Mouse (Mus musculus) adrenal gland, postnatal 0 days (tissue): ENCODE measurements around the gene Pgghg. TPM values are rescaled to one million over a fixed set of nuclear protein-coding genes. Genes with fewer than 3 reads are reported as not detected.

Experiments
- polyA plus RNA-seq: library from polyadenylated mRNA; unstranded; fragments of >200 nt; fragmentation: Nextera tagmentation; extraction: Ambion mirVana; gene quantifications from 2 replicates; pipeline ENCODE4 v1.2.1, GENCODE M21; 2015

The Pgghg gene
- 19.7 and 28.7 TPM in 2 replicates for polyA plus RNA-seq

DNA sequence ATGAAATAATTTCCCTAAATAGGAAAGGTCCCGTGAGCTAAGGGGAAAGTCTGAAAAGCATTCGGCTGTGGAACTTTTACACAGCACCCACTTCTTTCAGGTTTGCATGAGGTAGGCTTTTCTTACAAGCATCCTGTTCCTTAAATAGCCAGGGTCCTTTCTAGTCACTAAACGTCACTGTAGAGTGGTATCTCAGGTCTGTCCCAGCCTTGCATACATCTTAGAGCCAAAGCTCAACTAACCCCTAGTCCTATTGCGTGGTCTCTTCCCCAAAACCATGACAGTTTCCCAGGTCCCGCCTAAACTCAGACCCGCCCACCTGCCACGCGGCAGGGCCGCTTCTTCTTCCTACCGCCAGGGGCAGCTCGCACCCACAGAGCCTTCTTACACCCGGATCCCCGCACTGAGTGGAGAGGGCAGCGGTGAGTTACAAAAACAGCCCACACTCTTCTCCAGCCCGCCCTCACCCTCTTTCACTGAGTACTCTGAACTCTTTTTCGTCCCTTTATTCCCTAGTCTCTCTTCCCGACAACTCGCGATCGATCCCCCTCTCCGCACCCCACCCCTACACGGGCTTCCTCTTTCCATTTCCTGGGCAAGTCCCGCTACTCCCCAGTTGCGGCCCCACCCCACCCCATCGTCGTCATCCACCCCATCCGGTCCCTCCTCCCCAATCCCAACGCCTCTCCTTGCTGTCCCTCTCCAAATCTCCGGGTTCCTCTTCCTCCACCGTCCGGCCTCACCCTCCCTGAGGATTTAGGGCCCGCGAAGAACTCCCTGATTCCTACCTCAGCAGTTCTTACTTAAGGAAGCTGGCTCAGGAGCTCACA is at the start of gene Pgghg:
TSS of gene Pgghg (plus strand) at position 170 of the 830 bp plus-strand sequence.

GRCm38 (mm10) chr7:140900220-140900619 is 41.0 kb upstream of the Pgghg start, which contains the start of gene Cox8b:
Gene Cox8b, minus strand, starts transcription at chr7:140900446.

DNA sequence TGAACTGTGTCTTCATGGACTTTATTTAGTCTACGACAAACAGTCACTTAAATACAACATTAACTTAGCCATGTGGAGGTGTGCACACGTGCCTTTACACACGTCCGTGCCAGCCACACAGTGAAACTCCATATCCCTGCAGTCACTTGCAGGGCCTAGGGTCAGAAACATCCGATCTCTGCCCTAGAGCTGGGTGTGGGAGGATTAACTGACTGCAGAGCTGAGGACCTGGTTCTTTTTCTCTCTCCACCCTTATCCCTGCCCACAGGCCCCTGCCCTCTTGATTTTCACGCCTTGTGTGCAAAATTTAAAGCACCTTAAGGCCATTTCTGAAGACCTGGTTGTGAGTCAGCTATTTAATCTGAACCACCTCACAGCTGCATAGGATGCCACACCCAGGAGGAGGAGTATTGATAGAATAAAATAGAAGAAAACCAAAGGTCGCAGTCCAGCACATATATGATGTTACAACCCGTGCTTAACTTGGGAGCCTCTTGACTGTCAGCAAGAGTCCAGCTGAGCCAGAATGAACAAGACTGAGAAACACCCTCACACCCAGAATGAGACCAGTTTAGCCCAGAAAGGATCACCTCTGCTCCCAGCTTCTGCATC is 20.7 kb upstream of the Pgghg start, which contains the start of gene Nlrp6:
TSS of gene Nlrp6 (plus strand) at position 485 of the 612 bp plus-strand sequence.

DNA sequence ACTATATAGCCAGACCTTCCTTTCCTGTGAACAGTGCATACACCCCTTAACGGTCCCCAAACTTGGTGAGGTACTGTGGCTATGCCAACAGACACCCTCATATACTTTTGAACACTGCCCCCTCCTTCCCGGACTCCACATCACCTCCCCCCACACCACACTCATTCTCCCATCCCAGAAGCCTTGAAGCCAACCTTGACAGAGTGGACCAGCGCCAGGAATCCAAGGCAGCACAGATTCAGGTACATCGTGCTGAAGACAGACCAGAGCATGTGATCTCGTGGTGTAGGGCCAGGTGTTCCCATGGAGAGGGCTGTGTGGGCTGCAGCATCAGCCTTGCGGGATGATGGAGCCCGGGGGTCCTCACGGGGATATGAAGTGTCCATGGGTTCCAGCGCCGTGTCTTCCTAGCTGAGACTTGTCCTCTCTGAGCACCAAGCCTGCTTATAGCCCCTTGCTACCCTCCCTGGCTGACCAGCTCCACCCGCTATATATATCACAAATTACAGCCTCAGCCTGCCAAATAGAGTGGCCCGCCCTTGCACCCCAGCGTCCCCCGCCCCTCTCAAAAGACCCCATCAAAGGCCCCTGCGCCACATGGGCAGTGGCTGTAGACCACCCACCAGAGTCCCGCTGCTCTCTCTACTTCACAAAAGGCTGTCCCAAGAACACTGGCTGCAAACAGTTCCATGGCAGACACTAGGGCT is 8.8 kb downstream of the Pgghg start, which contains the start of gene Ifitm5:
TSS of gene Ifitm5 (minus strand) at position 468 of the 707 bp plus-strand sequence.

DNA sequence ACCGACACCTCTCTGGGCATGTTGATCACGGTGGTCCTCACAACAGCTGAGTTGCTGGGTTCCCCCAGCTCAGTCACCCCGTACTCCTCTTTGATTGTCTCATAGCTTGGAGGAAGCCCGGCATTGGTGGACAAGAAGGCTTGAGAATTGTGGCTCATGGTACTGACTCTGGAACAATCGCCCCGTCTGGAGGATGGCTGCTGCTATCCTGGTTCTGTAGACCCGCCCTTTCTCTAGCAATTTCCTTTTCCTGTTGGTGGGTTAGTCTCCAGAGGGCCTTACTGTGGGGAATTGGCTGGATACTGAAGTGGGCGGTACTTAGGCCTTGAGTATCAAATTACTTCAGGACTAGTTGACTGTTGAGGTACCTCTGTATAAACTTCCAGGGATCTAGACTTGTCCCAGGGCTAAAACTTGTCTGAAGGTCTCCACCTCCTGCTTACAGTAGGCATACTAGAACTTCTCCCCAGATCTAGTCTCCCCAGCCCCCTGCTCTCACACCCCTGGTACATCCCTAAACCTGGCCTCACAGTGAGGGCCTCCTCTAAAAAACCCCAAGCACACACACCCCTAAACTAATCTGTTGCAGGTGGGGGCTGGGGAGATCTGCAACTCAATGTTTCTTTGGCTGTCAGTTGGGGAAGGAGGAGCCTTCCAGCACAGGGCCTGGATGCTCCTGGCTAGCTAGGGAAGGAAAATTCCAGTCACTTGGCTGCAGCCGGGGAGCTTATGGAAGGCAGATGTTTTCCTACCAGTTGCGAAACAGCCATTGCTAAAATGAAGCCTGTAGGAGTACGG is 14.8 kb downstream of the Pgghg start, which contains the start of the genes Gm45717 and Ifitm2:
TSS of gene Gm45717 (minus strand) at position 180 of the 798 bp plus-strand sequence.
TSS of gene Ifitm2 (minus strand) at position 230 of the 798 bp plus-strand sequence.

GRCm38 (mm10) chr7:140966921-140967320 is 25.7 kb downstream of the Pgghg start, which contains the start of gene Ifitm1:
Gene Ifitm1, plus strand, starts transcription at chr7:140967221.

Other genes starting within 250 kb of the Pgghg start
- not detected in 2 replicates for gene Olfr541, start 244.1 kb upstream of the Pgghg start, polyA plus RNA-seq
- 12.7 and 27.0 TPM in 2 replicates for gene Cyp2e1, start 177.7 kb upstream of the Pgghg start, polyA plus RNA-seq
- 0.12 and 0.17 TPM in 2 replicates for gene Syce1, start 153.5 kb upstream of the Pgghg start, polyA plus RNA-seq
- 5.0 and 6.4 TPM in 2 replicates for gene Zfp941, start 119.2 kb upstream of the Pgghg start, polyA plus RNA-seq
- 7.2 and 14.5 TPM in 2 replicates for gene Urah, start 106.4 kb upstream of the Pgghg start, polyA plus RNA-seq
- 0.52 TPM in 1 of 2 replicates, not detected in the other for gene Scgb1c1, start 95.8 kb upstream of the Pgghg start, polyA plus RNA-seq
- gene Odf3, start 93.6 kb upstream of the Pgghg start, polyA plus RNA-seq, result 0.22 and 0.55 TPM in 2 replicates
- gene Gm45785, start 85.1 kb upstream of the Pgghg start, polyA plus RNA-seq, result 0.25 TPM in 1 of 2 replicates, not detected in the other
- 62.1 and 64.0 TPM in 2 replicates for gene Ric8a, start 84.4 kb upstream of the Pgghg start, polyA plus RNA-seq
- gene Bet1l, start 83.8 kb upstream of the Pgghg start, polyA plus RNA-seq, result 82.4 and 86.6 TPM in 2 replicates
- gene Psmd13, start 59.4 kb upstream of the Pgghg start, polyA plus RNA-seq, result 197 and 202 TPM in 2 replicates
- gene Sirt3, start 59.1 kb upstream of the Pgghg start, polyA plus RNA-seq, result 41.8 and 43.2 TPM in 2 replicates
- gene Cox8b, start 40.9 kb upstream of the Pgghg start, polyA plus RNA-seq, result 9.3 and 12.2 TPM in 2 replicates
- gene Nlrp6, start 20.5 kb upstream of the Pgghg start, polyA plus RNA-seq, result 2.6 and 3.3 TPM in 2 replicates
- gene Ifitm5, start 8.9 kb downstream of the Pgghg start, polyA plus RNA-seq, result 1.3 and 2.1 TPM in 2 replicates
- 0.72 and 0.97 TPM in 2 replicates for gene Gm45717, start 14.5 kb downstream of the Pgghg start, polyA plus RNA-seq
- 1,477 and 1,600 TPM in 2 replicates for gene Ifitm2, start 14.6 kb downstream of the Pgghg start, polyA plus RNA-seq
- gene Ifitm1, start 25.8 kb downstream of the Pgghg start, polyA plus RNA-seq, result 61.4 and 162 TPM in 2 replicates
- gene Ifitm3, start 69.4 kb downstream of the Pgghg start, polyA plus RNA-seq, result 482 and 553 TPM in 2 replicates
- 4.0 and 7.5 TPM in 2 replicates for gene Ifitm6, start 76.5 kb downstream of the Pgghg start, polyA plus RNA-seq
- not detected in 2 replicates for gene Gm17387, start 87.7 kb downstream of the Pgghg start, polyA plus RNA-seq
- gene B4galnt4, start 119.7 kb downstream of the Pgghg start, polyA plus RNA-seq, result 5.1 and 7.9 TPM in 2 replicates
- gene Pkp3, start 136.8 kb downstream of the Pgghg start, polyA plus RNA-seq, result 1.1 and 2.5 TPM in 2 replicates
- gene Sigirr, start 159.2 kb downstream of the Pgghg start, polyA plus RNA-seq, result 2.7 and 4.5 TPM in 2 replicates
- gene Ano9, start 176.4 kb downstream of the Pgghg start, polyA plus RNA-seq, result 0.66 and 1.0 TPM in 2 replicates
- gene Ptdss2, start 181.0 kb downstream of the Pgghg start, polyA plus RNA-seq, result 40.8 and 60.7 TPM in 2 replicates
- gene Rnh1, start 231.5 kb downstream of the Pgghg start, polyA plus RNA-seq, result 184 and 236 TPM in 2 replicates